Mouse (Mus musculus) retina, embryonic 14.5 days (tissue): ENCODE data around the gene Bptf.
"Not testable (repeated sequence)": the region's sequence is repeated elsewhere in the genome, so short reads cannot be mapped to it uniquely, and the experiment has no call there.

Experiments used
- DNase-seq: peaks from one replicate; pipeline ENCODE4 v3.0.0-alpha.2; 2015; ENCODE audit warnings: low spot score

Gene Bptf

GRCm38 (mm10) chr11:107046766-107047620 lies 84.9 kb downstream of the Bptf start:
- no peak for DNase-seq

GRCm38 (mm10) chr11:107045546-107045945 lies 86.4 kb downstream of the Bptf start:
- DNase-seq, result no peak

GRCm38 (mm10) chr11:107044321-107044720 lies 87.6 kb downstream of the Bptf start:
- peak; percentile 89 for DNase-seq

GRCm38 (mm10) chr11:107043361-107043760 lies 88.6 kb downstream of the Bptf start:
- no peak for DNase-seq

- DNase-seq, result no peak
These were observed 90.5 kb downstream of the Bptf start for GRCm38 (mm10) chr11:107041396-107041795.

GRCm38 (mm10) chr11:107039417-107039816 lies 92.5 kb downstream of the Bptf start:
- no peak for DNase-seq

GRCm38 (mm10) chr11:107034085-107034810 lies 97.7 kb downstream of the Bptf start:
- DNase-seq, result no peak

- DNase-seq, result no peak
These were observed 100.3 kb downstream of the Bptf start for GRCm38 (mm10) chr11:107031635-107032034.

- DNase-seq, result no peak
These were observed 102.4 kb downstream of the Bptf start for GRCm38 (mm10) chr11:107029536-107029935.

GRCm38 (mm10) chr11:107028754-107029153 lies 103.2 kb downstream of the Bptf start:
- no peak for DNase-seq

GRCm38 (mm10) chr11:107028275-107028618 lies 103.7 kb downstream of the Bptf start:
- no peak for DNase-seq

GRCm38 (mm10) chr11:107027431-107028274 lies 104.3 kb downstream of the Bptf start:
- DNase-seq, result peak; percentile 93

GRCm38 (mm10) chr11:107026554-107027430 lies 105.1 kb downstream of the Bptf start:
- peak; percentile 65 for DNase-seq

- peak; percentile 65 for DNase-seq
These were observed 106.3 kb downstream of the Bptf start, which contains the start of gene 1810010H24Rik for GRCm38 (mm10) chr11:107025411-107026321. Gene 1810010H24Rik (plus strand): TSS chr11:107025681.

GRCm38 (mm10) chr11:107024406-107024805 lies 107.5 kb downstream of the Bptf start:
- DNase-seq, result no peak

- no peak for DNase-seq
These were observed 109.8 kb downstream of the Bptf start for GRCm38 (mm10) chr11:107022050-107022683.

- DNase-seq, result not testable (repeated sequence)
These were observed 112.2 kb downstream of the Bptf start for GRCm38 (mm10) chr11:107019722-107020121.

GRCm38 (mm10) chr11:107019318-107019717 lies 112.6 kb downstream of the Bptf start:
- no peak for DNase-seq

- no peak for DNase-seq
These were observed 113.3 kb downstream of the Bptf start for GRCm38 (mm10) chr11:107018606-107019005.
